Mouse (Mus musculus) hindbrain, embryonic 13.5 days (tissue): ENCODE results near the gene Fam151a. TPM values are rescaled to one million over a fixed set of nuclear protein-coding genes. Genes with fewer than 3 reads are reported as not detected.
A peak's percentile ranks its signal among the peaks of the same experiment; 100 is the strongest.
"Not testable (repeated sequence)": the region's sequence is repeated elsewhere in the genome, so short reads cannot be mapped to it uniquely, and the experiment has no call there.

Source experiments
- ATAC-seq: fragments of 200-750 bp; cut with Nextera tagmentation; 2 replicates; pipeline ENCODE4 v1.8.0; 2017; ENCODE audit warnings: moderate TSS enrichment; ENCODE audit not compliant: low FRiP score
- H3K27ac ChIP-seq: fragments of 300-500 bp; sonication (generic); 2 replicates; pipeline ENCODE4 v1.5.1; 2015; ENCODE audit warnings: inconsistent platforms, mild to moderate bottlenecking, moderate library complexity
- H3K27me3 ChIP-seq: fragments of 300-500 bp; sonication (generic); 2 replicates; pipeline ENCODE4 v1.6.1; 2015; ENCODE audit warnings: mild to moderate bottlenecking, inconsistent platforms
- H3K36me3 ChIP-seq: fragments of 300-500 bp; sonication (generic); 2 replicates; pipeline ENCODE4 v1.6.1; 2015; ENCODE audit warnings: mild to moderate bottlenecking, inconsistent platforms
- H3K4me1 ChIP-seq: fragments of 300-500 bp; sonication (generic); replicated peaks from 2 replicates; pipeline ENCODE4 v1.6.1; 2015; ENCODE audit warnings: inconsistent platforms
- H3K4me2 ChIP-seq: fragments of 300-500 bp; sonication (generic); 2 replicates; pipeline ENCODE4 v1.6.1; 2015; ENCODE audit warnings: inconsistent platforms, mild to moderate bottlenecking, moderate library complexity
- H3K4me3 ChIP-seq: fragments of 300-500 bp; sonication (generic); 2 replicates; pipeline ENCODE4 v1.5.1; 2015; ENCODE audit warnings: mild to moderate bottlenecking, inconsistent platforms
- H3K9ac ChIP-seq: fragments of 300-500 bp; sonication (generic); 2 replicates; pipeline ENCODE4 v1.6.1; 2015; ENCODE audit warnings: mild to moderate bottlenecking, inconsistent platforms
- H3K9me3 ChIP-seq: fragments of 300-500 bp; sonication (generic); 2 replicates; pipeline ENCODE4 v1.6.1; 2016; ENCODE audit warnings: inconsistent platforms
- WGBS: fragments of 180-500 bp; shearing (Covaris S2); methylation state at CpG from one replicate; pipeline ENCODE4 v1.1.7; 2015; 5-methylcytosine and 5-hydroxymethylcytosine counted together
- polyA plus RNA-seq: library from polyadenylated mRNA; unstranded; fragments of >200 nt; fragmentation: Nextera tagmentation; extraction: Ambion mirVana; gene quantifications from 2 replicates; pipeline ENCODE4 v1.2.1, GENCODE M21; 2015

Gene Fam151a
- polyA plus RNA-seq, 1 experiment from 2014 or later, result not detected

- Histone ChIP-seq H3K4me3 (no peak overlapping the region), H3K9me3 (no peaks in the 10 kb centered on the region), H3K4me2 (no peak overlapping the region), H3K36me3 (no peaks in the 10 kb centered on the region), H3K27ac (no peak overlapping the region), H3K9ac (no peak overlapping the region), H3K27me3 (no peaks in the 10 kb centered on the region), H3K4me1 (peaks cover 60% of the 10 kb centered on the region)
- ATAC-seq, result peak; percentile 52
- WGBS, result 7% methylated on average over 3 of the region's 3 CpGs
Observed at GRCm38 (mm10) chr4:106780045-106780444, 46.4 kb downstream of the Fam151a start.

GRCm38 (mm10) chr4:106783137-106783536, 49.4 kb downstream of the Fam151a start:
- Histone ChIP-seq H3K27me3 (no peaks in the 10 kb centered on the region), H3K27ac (no peak overlapping the region), H3K9ac (no peak overlapping the region), H3K4me3 (no peak overlapping the region), H3K9me3 (no peaks in the 10 kb centered on the region), H3K36me3 (no peaks in the 10 kb centered on the region), H3K4me2 (no peak overlapping the region), H3K4me1 (peaks cover 71% of the 10 kb centered on the region)
- WGBS, result 64% methylated on average over 10 of the region's 10 CpGs
- no peak for ATAC-seq

GRCm38 (mm10) chr4:106784806-106785205, 51.1 kb downstream of the Fam151a start:
- peaks cover 61% of the 10 kb centered on the region for H3K4me1 ChIP-seq
- H3K27ac ChIP-seq, result no peak overlapping the region
- no peaks in the 10 kb centered on the region for H3K27me3 ChIP-seq
- no peaks in the 10 kb centered on the region for H3K9me3 ChIP-seq
- no peaks in the 10 kb centered on the region for H3K36me3 ChIP-seq
- no peak for ATAC-seq
- 92% methylated on average over 7 of the region's 7 CpGs for WGBS
- H3K9ac ChIP-seq, result no peak overlapping the region
- H3K4me2 ChIP-seq, result no peak overlapping the region
- no peak overlapping the region for H3K4me3 ChIP-seq

- peak; percentile 44; the same call in 1 of the 2 replicates for ATAC-seq
- Histone ChIP-seq H3K27ac (peak overlapping the region; percentile 88), H3K36me3 (no peaks in the 10 kb centered on the region), H3K9ac (no peak overlapping the region), H3K4me3 (no peak overlapping the region), H3K4me2 (no peak overlapping the region), H3K9me3 (no peaks in the 10 kb centered on the region), H3K4me1 (peaks cover 60% of the 10 kb centered on the region), H3K27me3 (no peaks in the 10 kb centered on the region)
- WGBS, result 37% methylated on average over 7 of the region's 7 CpGs
Observed at GRCm38 (mm10) chr4:106785345-106785744, 51.7 kb downstream of the Fam151a start.

GRCm38 (mm10) chr4:106785753-106786540, 52.3 kb downstream of the Fam151a start:
- H3K27ac ChIP-seq, result peak overlapping the region; percentile 88
- no peak overlapping the region for H3K4me3 ChIP-seq
- peak; percentile 91 for ATAC-seq
- peak overlapping the region; percentile 59 for H3K9ac ChIP-seq
- WGBS, result 4% methylated on average over 3 of the region's 5 CpGs
- no peaks in the 10 kb centered on the region for H3K27me3 ChIP-seq
- H3K4me2 ChIP-seq, result no peak overlapping the region
- H3K9me3 ChIP-seq, result no peaks in the 10 kb centered on the region
- H3K4me1 ChIP-seq, result peaks cover 54% of the 10 kb centered on the region
- no peaks in the 10 kb centered on the region for H3K36me3 ChIP-seq

- H3K36me3 ChIP-seq, result no peaks in the 10 kb centered on the region
- H3K27ac ChIP-seq, result no peak overlapping the region; the same call in 1 of the 2 replicates
- H3K4me1 ChIP-seq, result peaks cover 48% of the 10 kb centered on the region
- no peak overlapping the region for H3K9ac ChIP-seq
- ATAC-seq, result no peak
- H3K9me3 ChIP-seq, result no peaks in the 10 kb centered on the region
- no peak overlapping the region for H3K4me2 ChIP-seq
- WGBS, result 51% methylated on average over 7 of the region's 7 CpGs
- H3K4me3 ChIP-seq, result no peak overlapping the region
- no peaks in the 10 kb centered on the region for H3K27me3 ChIP-seq
Observed at GRCm38 (mm10) chr4:106787830-106788229, 54.1 kb downstream of the Fam151a start.

- Histone ChIP-seq H3K4me3 (no peak overlapping the region), H3K9ac (no peak overlapping the region), H3K4me1 (peaks cover 43% of the 10 kb centered on the region), H3K9me3 (no peaks in the 10 kb centered on the region), H3K27me3 (no peaks in the 10 kb centered on the region), H3K27ac (no peak overlapping the region), H3K36me3 (no peaks in the 10 kb centered on the region), H3K4me2 (no peak overlapping the region)
- WGBS, result 82% methylated on average over 11 of the region's 11 CpGs
- ATAC-seq, result no peak
Observed at GRCm38 (mm10) chr4:106788627-106789026, 54.9 kb downstream of the Fam151a start.

GRCm38 (mm10) chr4:106789705-106790104, 56.0 kb downstream of the Fam151a start:
- H3K27me3 ChIP-seq, result no peaks in the 10 kb centered on the region
- H3K9me3 ChIP-seq, result no peaks in the 10 kb centered on the region
- no peaks in the 10 kb centered on the region for H3K36me3 ChIP-seq
- H3K27ac ChIP-seq, result no peak overlapping the region
- no peak overlapping the region for H3K9ac ChIP-seq
- WGBS, result 68% methylated on average over 9 of the region's 9 CpGs
- H3K4me2 ChIP-seq, result no peak overlapping the region
- H3K4me1 ChIP-seq, result peaks cover 43% of the 10 kb centered on the region
- H3K4me3 ChIP-seq, result no peak overlapping the region
- no peak for ATAC-seq

- peaks cover 41% of the 10 kb centered on the region for H3K4me1 ChIP-seq
- H3K27ac ChIP-seq, H3K9ac ChIP-seq, H3K4me3 ChIP-seq, H3K9me3 ChIP-seq, H3K4me2 ChIP-seq, ATAC-seq, H3K36me3 ChIP-seq, H3K27me3 ChIP-seq: not testable (repeated sequence)
- 82% methylated on average over 5 of the region's 5 CpGs for WGBS
Observed at GRCm38 (mm10) chr4:106790218-106790617, 56.5 kb downstream of the Fam151a start.

- Histone ChIP-seq H3K4me3 (no peak overlapping the region), H3K9ac (no peak overlapping the region), H3K4me2 (no peak overlapping the region), H3K27ac (no peak overlapping the region), H3K36me3 (no peaks in the 10 kb centered on the region), H3K27me3 (no peaks in the 10 kb centered on the region), H3K4me1 (peaks cover 33% of the 10 kb centered on the region), H3K9me3 (no peaks in the 10 kb centered on the region)
- WGBS, result 100% methylated on average over 1 of the region's 1 CpGs
- ATAC-seq, result no peak
Observed at GRCm38 (mm10) chr4:106790938-106791337, 57.2 kb downstream of the Fam151a start.

GRCm38 (mm10) chr4:106792276-106792675, 58.6 kb downstream of the Fam151a start:
- no peak for ATAC-seq
- Histone ChIP-seq H3K4me3 (no peak overlapping the region), H3K9me3 (no peaks in the 10 kb centered on the region), H3K9ac (no peak overlapping the region), H3K27me3 (no peaks in the 10 kb centered on the region), H3K36me3 (no peaks in the 10 kb centered on the region), H3K4me2 (no peak overlapping the region), H3K4me1 (peaks cover 20% of the 10 kb centered on the region), H3K27ac (no peak overlapping the region)

- H3K27ac ChIP-seq, ATAC-seq, H3K36me3 ChIP-seq, H3K27me3 ChIP-seq, H3K4me2 ChIP-seq, H3K9ac ChIP-seq, H3K4me3 ChIP-seq, H3K9me3 ChIP-seq, H3K4me1 ChIP-seq: not testable (repeated sequence)
- 96% methylated on average over 9 of the region's 9 CpGs for WGBS
Observed at GRCm38 (mm10) chr4:106793826-106794225, 60.1 kb downstream of the Fam151a start.

- 93% methylated on average over 7 of the region's 7 CpGs for WGBS
- Histone ChIP-seq H3K4me3 (no peak overlapping the region), H3K4me2 (no peak overlapping the region), H3K9ac (no peak overlapping the region), H3K36me3 (no peaks in the 10 kb centered on the region), H3K9me3 (no peaks in the 10 kb centered on the region), H3K27ac (no peak overlapping the region), H3K4me1 (peaks cover 8% of the 10 kb centered on the region; the same call in 1 of the 2 replicates), H3K27me3 (peaks cover 5% of the 10 kb centered on the region; the same call in 1 of the 2 replicates)
- no peak for ATAC-seq
Observed at GRCm38 (mm10) chr4:106794247-106794646, 60.6 kb downstream of the Fam151a start.
